Mouse (Mus musculus) adrenal gland, adult 8-10 months (tissue): Measurements from ENCODE around the gene Tnfaip3. TPM values are rescaled to one million over a fixed set of nuclear protein-coding genes. Genes with fewer than 3 reads are reported as not detected.
A peak's percentile ranks its signal among the peaks of the same experiment; 100 is the strongest.

Source experiments
- DNase-seq: peaks from one replicate; pipeline ENCODE4 v3.0.0; 2022
- total RNA-seq, 4 experiments: library from RNA; stranded (reverse); gene quantifications; 2 replicates each; pipeline ENCODE4 v1.2.4; 2022

Tnfaip3 gene
- 10 to 100 TPM in 2 of 4 experiments, 1 to 10 TPM in 2; 4.1 to 18.9 (median 8.9) TPM for total RNA-seq

DNA sequence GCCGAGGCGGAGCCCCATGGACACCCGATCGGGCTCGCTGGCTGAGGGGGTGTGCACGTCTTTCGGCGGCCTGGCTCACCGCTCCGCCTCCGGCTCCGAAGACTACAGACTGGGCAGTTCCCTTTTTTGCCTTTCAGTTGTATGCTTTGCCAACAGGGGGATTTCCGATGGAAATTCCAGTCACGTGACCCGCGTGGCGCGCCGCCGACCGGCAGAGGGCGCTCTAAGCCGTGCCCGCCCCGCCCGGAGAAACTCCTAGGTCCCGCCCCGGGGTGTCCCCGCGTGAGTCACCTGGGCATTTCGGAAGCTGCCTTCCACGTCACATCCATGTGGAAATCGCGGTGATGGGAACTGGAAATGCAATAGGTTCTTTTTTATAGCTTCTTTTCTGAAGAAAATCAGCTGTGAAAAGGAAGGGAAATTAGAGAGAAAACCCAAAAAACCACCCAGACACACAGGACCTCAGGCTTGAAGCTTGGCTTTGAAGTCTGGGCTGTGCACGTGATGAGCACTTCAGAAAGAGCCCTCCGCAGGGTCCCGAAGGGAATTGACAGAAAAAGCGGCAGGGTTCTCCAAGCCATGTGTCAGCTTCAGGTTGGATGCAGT is at the start of gene Tnfaip3:
TSS of gene Tnfaip3 (minus strand) at position 401 of the 606 bp plus-strand sequence.
- peak; percentile 94 for DNase-seq

DNA sequence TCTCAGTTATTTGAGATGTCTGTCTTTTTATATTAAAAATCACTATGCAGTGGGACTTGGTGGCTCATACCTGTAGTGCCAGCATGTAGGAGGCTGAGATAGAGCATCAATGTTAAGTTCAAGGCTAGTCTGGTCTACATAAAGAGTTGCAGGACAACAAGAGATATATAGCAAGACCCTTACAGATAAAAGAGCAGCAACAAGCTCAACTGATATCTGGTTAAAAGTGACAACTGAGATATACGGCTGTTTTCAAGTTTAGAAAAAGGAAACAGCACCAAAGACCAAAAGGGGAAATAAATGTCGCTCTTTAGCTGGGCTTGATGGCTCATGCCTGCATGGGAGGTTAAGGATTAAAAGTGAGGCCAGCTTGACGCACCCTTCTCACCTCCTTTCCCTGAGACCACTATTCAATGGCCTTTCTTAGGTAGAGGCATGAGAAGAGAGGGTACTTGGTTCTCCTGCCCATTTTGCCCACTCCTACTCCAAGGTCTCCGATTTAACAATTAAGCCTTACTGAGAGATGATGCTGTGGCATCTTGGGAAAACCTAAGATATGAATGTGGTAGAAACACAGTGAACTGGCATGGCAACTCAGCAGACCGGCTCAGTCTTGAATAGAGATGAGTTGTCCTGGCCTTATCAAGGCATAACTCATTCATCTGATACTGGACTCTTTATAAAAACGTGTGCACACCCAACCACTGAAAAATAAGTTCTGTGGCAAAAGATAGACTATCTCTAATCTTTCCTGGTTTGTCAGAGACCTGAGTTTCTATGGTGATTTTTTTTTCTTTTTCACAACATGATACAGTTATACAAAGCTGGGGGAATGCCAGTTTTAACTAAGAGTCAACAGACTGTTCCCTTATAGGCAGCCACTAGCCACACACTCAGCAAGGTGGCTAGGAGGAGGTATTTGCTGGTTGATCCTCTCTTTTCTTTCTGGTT is 49.5 kb upstream of the Tnfaip3 start:
- DNase-seq, result no peak

DNA sequence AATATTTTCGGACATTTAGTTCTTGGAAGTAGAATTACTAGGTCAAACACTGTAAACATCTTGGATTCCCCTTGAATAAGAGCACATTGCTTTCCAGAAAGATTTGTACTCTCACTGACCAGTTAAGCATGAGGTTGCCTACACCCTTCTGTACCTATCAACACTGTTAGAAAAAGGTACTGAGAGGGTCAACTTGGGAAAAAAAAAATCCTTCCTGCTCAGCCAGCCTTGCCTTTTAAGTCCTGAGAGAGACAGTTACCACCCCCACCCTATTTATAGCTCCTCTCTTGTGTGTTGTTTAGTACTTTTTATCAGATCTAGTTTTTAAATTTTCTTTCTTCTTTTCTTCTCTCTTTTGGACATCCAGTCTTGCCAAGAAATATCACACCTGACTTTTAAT is 48.2 kb upstream of the Tnfaip3 start:
- no peak for DNase-seq

DNA sequence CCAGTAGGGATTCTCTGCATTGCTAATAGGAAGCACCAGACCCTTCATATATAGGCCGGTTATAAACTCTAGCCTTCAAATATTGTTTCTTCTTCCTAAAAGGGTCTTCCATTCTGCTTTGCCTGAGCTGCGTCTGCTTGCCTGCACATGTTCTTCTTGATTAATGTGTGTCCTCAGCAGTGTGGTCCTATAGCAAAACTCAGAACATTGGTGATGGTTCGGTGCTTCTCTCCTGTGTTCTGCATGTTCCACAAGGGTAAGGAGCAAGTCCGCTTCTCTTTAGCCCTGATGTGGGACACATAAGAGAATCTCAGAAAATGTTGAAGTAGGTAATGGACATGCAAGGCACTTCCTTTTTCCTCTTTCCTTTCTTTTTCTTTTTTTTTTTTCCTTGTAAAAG is 47.8 kb upstream of the Tnfaip3 start:
- DNase-seq, result no peak

DNA sequence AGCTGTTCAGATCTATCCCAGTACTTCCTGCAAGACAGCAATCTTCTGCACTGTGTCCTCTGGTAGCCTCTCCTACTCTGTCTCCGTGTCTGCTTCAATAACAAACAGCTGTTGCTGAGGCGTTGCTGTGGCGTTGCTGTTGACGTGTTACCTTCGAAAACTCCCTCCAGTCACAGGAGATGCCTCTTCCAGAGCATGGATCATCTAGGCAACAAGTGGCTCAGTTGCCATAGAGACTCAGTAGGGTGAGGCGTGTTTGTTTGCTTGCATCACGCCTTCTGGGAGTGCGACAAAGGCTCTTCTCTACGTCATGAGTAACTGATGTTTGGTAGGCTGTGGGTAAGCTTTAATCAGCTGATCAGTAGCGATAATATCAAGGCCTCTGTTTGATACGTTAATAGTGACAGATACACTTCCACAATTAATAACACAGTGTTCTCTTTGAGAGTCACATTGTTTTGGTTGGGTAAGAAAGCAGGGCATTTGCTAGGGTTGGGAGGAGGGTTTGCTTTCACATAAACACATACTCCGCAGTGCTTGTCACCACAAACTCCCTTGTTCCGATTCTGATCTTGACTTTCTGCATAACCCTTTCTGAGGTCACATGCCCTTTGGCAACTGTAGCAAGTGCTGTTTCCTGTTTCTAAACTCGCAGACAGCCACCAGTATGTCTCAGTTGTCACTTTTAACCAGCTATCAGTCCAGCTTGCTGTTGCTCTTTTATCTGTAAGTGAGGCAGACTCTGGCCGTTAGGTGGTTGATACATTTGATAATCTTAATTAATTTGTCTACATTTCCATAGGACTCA is 46.8 kb upstream of the Tnfaip3 start:
- DNase-seq, result peak; percentile 5

DNA sequence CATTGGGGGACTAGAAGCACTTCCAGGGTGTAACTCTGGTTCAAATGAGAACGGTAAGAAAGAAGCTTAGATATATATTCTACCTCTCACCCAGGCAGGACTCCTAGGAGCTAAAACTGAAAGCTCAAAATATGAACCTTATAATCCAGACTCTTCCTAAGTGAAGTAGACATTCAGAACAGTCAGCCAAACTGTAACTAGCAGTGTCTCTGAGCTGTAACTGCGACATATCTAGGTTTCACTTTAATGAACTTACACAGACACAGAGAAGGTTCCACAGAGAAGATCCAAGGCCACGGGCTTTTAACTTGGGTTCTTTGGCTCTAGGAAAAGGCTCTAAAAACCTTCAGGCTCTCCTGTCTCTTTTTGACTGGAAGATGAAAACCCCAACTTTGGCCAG is 45.7 kb upstream of the Tnfaip3 start:
- DNase-seq, result no peak

DNA sequence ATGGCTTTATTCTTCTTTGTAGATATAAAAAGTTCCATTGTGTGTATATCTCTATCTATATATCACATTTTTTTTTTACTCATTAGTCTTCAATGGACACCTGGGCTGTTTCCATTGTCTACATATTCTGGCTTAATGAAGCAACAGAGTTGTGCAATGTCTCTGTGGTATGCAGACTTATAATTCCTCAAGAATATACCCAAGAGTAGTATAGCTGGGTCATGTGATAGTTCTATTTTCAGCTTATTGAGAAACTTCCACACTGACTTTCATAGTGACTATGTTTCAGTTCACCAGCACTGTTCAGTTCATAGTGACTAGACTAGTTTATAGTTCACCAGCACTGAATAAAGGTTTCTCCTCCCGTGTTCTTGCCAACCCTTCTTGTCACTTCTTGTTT is 38.1 kb upstream of the Tnfaip3 start:
- DNase-seq, result no peak

DNA sequence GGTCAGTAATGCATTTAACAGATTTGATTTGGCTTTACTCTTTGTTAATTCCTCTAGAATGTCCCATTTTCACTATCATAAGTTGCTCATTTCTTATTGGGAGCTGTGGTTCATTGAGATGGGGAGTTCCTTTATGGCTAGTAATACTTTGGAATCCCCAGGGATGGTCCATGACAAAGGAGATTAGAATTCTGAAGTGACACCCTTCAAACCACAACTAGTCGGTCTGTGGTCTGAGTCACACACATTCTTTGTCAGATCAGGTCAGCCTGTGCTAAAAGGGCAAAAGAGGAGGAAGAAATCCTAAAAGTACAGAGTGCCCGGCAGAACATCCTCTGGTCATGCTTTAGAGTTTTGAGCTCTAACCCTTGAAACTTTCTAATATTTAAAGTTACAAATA is 30.5 kb upstream of the Tnfaip3 start:
- no peak for DNase-seq

DNA sequence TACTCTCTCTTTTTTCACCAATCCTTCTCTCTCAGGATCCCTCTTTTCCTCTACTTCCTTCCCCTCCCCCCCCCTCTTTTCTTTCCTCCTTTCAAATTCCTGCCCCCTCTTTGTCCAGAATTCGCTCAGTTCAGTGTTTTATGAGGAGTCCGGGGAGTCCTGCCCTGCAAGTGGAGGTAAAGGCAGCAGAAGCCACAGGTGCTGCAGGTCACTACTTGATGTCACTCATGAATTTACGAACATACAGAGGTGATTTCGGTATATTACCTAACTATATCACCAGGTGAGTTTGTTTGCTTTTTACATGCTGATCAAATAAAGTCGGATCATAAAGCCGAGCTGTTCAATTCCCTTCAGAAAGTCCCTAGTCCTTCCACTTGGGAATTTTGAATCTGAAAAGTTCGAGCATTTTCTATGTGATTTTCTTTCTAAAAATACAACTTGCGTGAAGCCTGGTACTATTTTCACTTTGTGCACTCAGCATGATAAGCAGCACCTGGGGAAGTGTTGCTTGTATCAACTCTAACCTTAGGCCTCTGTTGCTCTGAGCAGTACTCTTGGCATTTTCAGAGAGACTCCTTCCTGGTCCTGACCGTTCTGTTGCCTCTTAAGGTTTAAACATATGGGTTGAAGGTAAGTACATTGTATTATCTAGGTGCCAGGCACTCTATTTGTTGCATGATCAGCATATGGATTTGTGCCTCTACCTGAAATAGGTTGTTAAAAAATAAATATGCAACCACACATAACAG is 29.5 kb upstream of the Tnfaip3 start:
- no peak for DNase-seq

DNA sequence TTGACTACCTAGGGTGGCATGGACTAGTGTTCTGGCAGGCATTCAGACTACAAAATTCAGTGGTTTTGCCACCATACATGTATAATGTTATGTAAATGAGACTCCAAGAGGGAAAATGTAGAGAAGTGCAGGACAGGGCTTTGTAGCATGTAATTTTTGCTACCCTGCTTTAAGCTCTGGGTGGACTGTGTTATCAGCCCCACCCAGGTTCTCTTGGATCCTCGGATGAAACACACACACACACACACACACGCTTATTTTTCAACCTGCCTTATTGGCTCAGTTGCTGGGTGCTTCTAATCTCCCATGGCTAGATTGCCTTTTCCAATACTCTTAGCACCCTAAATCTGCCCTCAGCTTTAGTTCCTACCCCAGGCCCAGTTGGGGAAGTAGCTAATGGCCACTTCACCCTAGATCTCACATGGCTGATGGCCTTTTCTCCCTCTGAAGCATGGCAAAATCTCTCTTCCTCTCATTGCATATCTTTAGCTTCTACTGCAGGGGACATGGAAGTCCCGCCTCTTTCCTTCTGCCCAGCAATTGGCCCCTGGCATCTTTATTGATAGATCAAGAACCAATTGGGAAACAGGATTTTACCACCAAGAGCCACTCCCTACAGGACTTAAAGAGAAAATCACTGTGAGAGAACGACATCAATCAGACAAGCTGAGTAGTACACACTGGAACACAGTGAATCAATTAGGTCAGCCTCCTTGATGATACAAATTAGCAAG is 28.2 kb upstream of the Tnfaip3 start:
- no peak for DNase-seq

DNA sequence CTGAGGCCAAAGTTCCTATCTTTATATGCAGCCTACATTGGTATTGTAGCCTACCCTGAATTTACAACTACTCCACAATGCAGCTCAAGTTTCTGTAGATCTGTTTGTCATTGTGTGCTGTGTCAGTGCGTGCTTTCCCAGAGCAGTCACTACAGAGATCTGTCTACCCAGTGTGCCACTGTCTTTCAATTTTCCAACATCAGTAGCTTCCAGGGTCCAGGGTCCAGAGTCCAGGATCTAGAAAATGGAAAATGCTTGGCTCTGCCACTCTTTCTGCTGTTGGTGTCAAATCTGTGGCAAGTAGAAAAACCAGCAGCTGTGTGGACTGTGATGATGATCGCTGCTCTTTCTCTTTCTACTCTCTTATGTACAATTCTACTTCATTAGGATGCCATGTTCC is 24.7 kb upstream of the Tnfaip3 start:
- DNase-seq, result no peak

DNA sequence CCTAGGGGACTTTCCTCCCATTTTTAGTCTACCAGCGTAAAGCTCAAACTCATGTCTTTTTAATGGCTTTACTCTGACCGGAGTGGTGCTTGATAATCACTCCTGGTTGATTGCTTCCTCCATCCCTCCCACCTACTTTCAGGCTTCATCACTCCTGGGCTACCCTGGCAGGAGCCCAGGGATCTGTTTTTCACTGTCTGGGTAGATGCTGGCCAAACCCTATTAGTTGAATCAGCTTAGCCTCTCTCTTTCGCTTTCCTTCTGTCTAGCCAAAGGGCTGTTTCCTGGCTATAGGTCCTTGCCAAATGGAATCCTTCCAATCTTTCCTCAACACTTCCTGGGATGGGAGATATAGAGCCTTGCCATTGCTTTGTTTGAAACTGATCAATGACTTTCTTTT is 19.3 kb upstream of the Tnfaip3 start:
- no peak for DNase-seq

DNA sequence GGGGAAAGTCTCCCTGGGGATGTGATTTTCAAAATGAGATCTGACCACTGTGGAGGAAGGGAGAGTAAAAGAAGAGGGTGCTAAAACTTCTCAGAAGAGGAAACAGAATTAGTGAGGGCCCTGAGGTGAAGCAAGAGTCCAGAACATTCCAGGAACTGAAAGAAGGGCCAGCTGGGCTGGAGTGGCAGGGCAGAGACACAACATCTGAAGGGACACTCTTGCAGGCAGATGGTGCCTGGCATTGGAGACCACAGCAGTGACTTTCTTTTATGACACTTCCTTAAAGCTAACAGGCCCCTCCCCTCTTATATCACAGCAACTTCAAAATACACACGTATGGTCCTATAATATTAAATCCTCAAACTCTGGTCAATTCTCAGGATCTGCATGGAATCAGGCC is 18.2 kb upstream of the Tnfaip3 start:
- no peak for DNase-seq

DNA sequence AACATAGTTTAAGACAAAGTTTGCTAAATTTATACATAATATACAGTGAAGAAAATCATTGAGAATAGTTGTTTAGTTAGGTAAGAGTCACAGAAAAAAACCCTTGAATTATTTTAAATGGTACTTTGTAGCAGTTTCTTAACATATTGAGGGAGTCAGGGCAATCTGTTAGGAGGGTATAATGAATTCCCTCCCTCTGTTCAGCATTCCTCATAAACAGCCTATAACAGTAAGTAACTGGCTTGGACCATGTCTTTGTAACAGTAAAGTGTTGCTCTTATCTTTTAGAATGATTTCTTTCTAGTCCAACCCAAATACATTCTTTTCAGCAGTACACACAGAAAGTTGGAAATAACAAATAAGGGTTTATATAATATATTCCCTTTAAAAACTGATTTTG is 16.4 kb upstream of the Tnfaip3 start:
- DNase-seq, result no peak

DNA sequence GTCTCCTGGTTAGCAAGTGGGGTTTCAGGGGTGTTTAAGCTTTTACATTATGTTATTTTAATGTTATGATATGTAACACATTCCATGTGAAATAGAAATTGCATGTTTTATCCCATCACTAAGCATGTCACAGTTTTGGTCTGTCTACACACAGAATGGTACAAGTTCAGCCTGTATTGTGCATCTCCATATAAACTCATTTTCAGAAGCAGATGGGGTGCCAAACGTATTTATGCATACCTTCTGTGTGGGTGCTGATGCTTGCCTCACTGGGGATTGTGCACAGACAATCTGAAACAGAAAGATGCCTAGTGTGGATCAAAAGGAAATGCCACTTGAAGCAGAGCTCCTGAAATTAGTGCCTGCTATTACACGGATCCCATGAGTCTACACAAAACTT is 15.2 kb upstream of the Tnfaip3 start:
- no peak for DNase-seq

DNA sequence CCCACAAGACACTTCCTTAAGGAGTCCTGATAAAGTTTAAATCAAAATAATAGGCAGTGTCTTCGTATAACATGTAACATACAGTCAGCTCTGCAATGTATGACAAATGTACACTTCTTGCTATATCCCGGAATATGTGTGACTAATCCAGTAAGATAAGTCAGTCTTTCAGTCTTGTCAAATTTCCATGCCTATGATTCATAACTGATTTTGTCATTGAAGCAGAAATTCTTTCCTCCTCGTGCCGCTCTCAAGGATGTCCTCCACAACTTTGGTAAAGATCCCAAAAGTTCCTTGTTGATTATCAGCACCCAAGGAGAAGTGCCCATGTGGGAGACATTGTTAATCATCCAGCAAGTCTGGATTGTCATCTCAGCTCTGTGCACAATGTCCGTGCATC is 11.3 kb upstream of the Tnfaip3 start:
- no peak for DNase-seq

DNA sequence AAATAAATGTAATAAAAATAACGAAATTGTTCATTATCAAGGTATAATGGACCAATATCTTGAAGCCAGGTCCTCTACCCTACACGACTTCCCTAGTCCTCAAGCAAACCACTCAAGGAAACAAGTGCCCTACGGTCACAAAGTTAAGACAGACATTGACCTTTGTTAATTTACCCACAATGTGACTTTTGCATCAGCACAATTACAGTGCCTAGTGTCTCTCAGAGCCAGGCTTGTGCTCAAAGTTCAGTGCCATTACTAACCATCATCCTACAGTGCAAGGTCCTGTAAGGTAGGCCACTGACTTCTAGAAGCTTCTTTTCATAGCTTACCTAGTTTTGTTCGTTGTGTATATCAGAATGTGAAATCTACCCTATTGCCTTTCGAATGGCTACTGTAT is 8.9 kb upstream of the Tnfaip3 start:
- DNase-seq, result no peak

DNA sequence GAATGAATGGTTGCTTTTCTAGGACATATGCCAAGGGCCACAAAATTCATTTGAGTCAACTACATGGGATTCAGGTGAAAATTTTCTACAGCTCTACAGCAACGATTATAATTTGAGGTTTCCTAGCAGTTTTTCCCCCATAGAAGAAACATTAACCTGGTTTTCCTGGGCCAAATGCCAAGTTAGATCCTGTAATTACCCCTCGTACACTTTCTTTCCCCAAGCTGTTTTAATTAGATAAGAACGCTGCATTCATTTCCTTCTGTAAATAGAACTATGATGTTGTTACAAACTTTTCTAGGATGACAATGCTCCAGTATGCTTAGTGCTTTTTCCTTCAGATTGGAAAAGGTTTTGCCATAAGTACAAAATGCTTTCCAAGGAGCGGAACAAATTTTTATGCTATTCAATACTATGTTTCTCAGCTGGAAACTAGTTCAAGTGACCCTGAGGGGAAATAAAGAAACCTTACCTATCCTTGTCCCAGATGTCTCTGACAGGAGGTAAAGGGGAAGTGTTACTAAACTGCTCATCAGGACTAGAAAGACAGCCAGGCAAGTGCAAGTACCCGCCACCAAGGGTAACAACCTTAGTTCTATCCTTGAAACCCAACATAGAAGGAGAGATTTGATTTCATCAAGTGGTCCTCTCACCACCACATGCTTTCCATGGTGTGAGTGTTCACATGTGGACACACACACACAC is 8.3 kb upstream of the Tnfaip3 start:
- DNase-seq, result no peak

DNA sequence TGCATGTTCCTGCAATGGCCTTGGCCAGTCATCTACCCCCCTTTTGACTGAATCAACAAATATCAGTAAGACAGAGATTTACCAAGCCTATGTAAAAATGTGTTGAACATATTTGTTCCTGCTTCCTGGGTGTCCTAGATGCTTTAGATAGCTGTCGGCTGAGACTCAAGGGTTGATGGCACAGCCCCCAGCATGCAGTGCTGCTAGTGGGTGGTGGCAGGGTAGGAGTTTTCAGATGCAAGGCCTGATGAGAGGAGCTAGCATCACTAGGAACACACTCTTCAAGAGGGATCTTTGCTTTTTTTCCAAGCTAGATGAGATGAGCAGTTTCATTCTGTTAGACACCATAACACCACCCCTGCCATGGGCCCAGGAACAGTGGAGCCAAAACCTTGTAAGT is 6.8 kb upstream of the Tnfaip3 start:
- no peak for DNase-seq

DNA sequence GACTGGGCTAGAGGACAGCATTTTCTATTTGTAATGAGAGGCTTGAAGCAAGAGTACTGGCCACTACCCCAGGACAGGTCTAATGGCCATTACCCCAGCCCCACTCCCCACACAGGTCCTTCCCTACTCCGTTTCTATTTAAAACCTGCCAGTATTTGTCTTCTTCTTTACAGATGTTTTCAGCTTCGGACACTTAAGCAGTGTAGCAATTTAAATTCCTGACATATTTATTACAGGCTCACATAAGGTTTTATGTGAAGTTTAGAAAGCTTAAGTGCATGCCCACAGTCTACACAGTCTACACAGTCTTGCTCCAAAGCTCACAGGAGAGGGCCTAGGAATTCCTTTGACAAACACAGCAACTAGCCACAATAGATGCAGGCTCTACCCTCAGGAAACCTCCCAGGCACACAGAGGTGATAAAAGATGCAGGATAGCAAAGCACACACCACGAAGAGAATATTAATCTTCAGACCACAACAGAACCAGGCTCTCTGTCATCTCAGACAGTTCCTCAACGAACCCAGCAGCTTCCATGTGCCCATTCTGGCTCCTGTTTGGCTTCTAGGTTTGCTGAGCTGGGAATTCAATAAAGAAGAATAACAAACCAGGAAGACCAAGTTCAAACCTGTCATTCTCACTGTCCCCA is 1.5 kb upstream of the Tnfaip3 start:
- no peak for DNase-seq
